Mouse (Mus musculus) regulatory T cell (primary cell): ENCODE data around the gene Rnf130.
"Not testable (repeated sequence)": the region's sequence is repeated elsewhere in the genome, so short reads cannot be mapped to it uniquely, and the experiment has no call there.

Experiments used
- in situ Hi-C: fragments of 300-600 bp; cut with MboI, MseI; formaldehyde crosslinking; loops from one replicate; pipeline ENCODE4 v1.15.1; 2025; ENCODE audit warnings: high pct_unique_total_duplicates

Gene Rnf130

GRCm38 (mm10) chr11:50086211-50086610 lies 61.1 kb downstream of the Rnf130 start:
- in situ Hi-C loops, result no loop called here

GRCm38 (mm10) chr11:50089840-50090239 lies 64.7 kb downstream of the Rnf130 start:
- in situ Hi-C loops, result loop anchor here (10.0 kb wide), 1 partner anchor 825 kb away; no protein-coding TSS in a partner anchor

GRCm38 (mm10) chr11:50090982-50091675 lies 66.0 kb downstream of the Rnf130 start:
- in situ Hi-C loops, result loop anchor here (10.0 kb wide), 1 partner anchor 826 kb away; no protein-coding TSS in a partner anchor

- in situ Hi-C loops, result loop anchor here (10.0 kb wide), 1 partner anchor 827 kb away; no protein-coding TSS in a partner anchor
Measured at GRCm38 (mm10) chr11:50091681-50092080, 66.5 kb downstream of the Rnf130 start.

GRCm38 (mm10) chr11:50095661-50096060 lies 70.5 kb downstream of the Rnf130 start:
- in situ Hi-C loops, result loop anchor here (10.0 kb wide), 1 partner anchor 831 kb away; no protein-coding TSS in a partner anchor

GRCm38 (mm10) chr11:50097091-50097490 lies 71.9 kb downstream of the Rnf130 start:
- in situ Hi-C loops, result loop anchor here (10.0 kb wide), 1 partner anchor 832 kb away; no protein-coding TSS in a partner anchor

GRCm38 (mm10) chr11:50098961-50099481 lies 73.9 kb downstream of the Rnf130 start:
- in situ Hi-C loops, result loop anchor here (10.0 kb wide), 1 partner anchor 834 kb away; no protein-coding TSS in a partner anchor

GRCm38 (mm10) chr11:50099692-50100091 lies 74.5 kb downstream of the Rnf130 start:
- in situ Hi-C loops, result loop anchor here (10.0 kb wide), 1 partner anchor 835 kb away; no protein-coding TSS in a partner anchor

- in situ Hi-C loops, result no loop called here
Measured at GRCm38 (mm10) chr11:50100548-50101307, 75.6 kb downstream of the Rnf130 start.

- in situ Hi-C loops, result not testable (repeated sequence)
Measured at GRCm38 (mm10) chr11:50101962-50102361, 76.8 kb downstream of the Rnf130 start.

- in situ Hi-C loops, result no loop called here
Measured at GRCm38 (mm10) chr11:50104016-50104415, 78.9 kb downstream of the Rnf130 start.

- in situ Hi-C loops, result no loop called here
Measured at GRCm38 (mm10) chr11:50105237-50105636, 80.1 kb downstream of the Rnf130 start.

GRCm38 (mm10) chr11:50106024-50106423 lies 80.9 kb downstream of the Rnf130 start:
- in situ Hi-C loops, result no loop called here

- in situ Hi-C loops, result no loop called here
Measured at GRCm38 (mm10) chr11:50108823-50109244, 83.7 kb downstream of the Rnf130 start.

- in situ Hi-C loops, result no loop called here
Measured at GRCm38 (mm10) chr11:50114329-50114728, 89.2 kb downstream of the Rnf130 start.

GRCm38 (mm10) chr11:50122631-50123081 lies 97.5 kb downstream of the Rnf130 start:
- in situ Hi-C loops, result no loop called here

- in situ Hi-C loops, result no loop called here
Measured at GRCm38 (mm10) chr11:50127781-50128180, 102.6 kb downstream of the Rnf130 start.

GRCm38 (mm10) chr11:50130811-50131766 lies 105.9 kb downstream of the Rnf130 start, which contains the start of gene Tbc1d9b:
Gene Tbc1d9b (plus strand): TSS chr11:50131396.
- in situ Hi-C loops, result loop anchor here (5.0 kb wide), 1 partner anchor 149 kb away; no protein-coding TSS in a partner anchor

- in situ Hi-C loops, result loop anchor here (5.0 kb wide), 1 partner anchor 150 kb away; no protein-coding TSS in a partner anchor
Measured at GRCm38 (mm10) chr11:50131801-50132201, 106.7 kb downstream of the Rnf130 start.

- in situ Hi-C loops, result loop anchor here (5.0 kb wide), 1 partner anchor 150 kb away; no protein-coding TSS in a partner anchor
Measured at GRCm38 (mm10) chr11:50132265-50132664, 107.1 kb downstream of the Rnf130 start.
